Mouse (Mus musculus) heart, postnatal 0 days (tissue): ENCODE measurements around the gene Tomm5. TPM values are rescaled to one million over a fixed set of nuclear protein-coding genes. Genes with fewer than 3 reads are reported as not detected.

Source experiments
- ATAC-seq: fragments of 200-750 bp; cut with Nextera tagmentation; 2 replicates; pipeline ENCODE4 v1.8.0; 2017; ENCODE audit warnings: low read depth, moderate number of reproducible peaks, moderate library complexity; ENCODE audit not compliant: insufficient read depth
- DNase-seq: peaks from one replicate; pipeline ENCODE4 v3.0.0-alpha.2; 2016; ENCODE audit warnings: low spot score
- H3K27ac ChIP-seq: fragments of 300-500 bp; sonication (generic); 2 replicates; pipeline ENCODE4 v1.5.1; 2014; ENCODE audit warnings: low read depth, mild to moderate bottlenecking
- H3K27me3 ChIP-seq: fragments of 300-500 bp; sonication (generic); 2 replicates; pipeline ENCODE4 v1.6.1; 2014; ENCODE audit warnings: low read length, mixed read lengths; ENCODE audit not compliant: control insufficient read depth, insufficient read depth
- H3K36me3 ChIP-seq: fragments of 300-500 bp; sonication (generic); replicated peaks from 2 replicates; pipeline ENCODE4 v1.6.1; 2014; ENCODE audit warnings: low read length, mixed read lengths; ENCODE audit not compliant: control insufficient read depth, insufficient read depth
- H3K4me1 ChIP-seq: fragments of 300-500 bp; sonication (generic); 2 replicates; pipeline ENCODE4 v1.6.1; 2014; ENCODE audit warnings: antibody characterized with exemption; ENCODE audit not compliant: control insufficient read depth, insufficient read depth
- H3K4me2 ChIP-seq: fragments of 300-500 bp; sonication (generic); 2 replicates; pipeline ENCODE4 v1.6.1; 2014; ENCODE audit warnings: low read depth, mild to moderate bottlenecking, low read length, moderate library complexity
- H3K4me3 ChIP-seq: fragments of 300-500 bp; sonication (generic); 2 replicates; pipeline ENCODE4 v1.5.1; 2014; ENCODE audit warnings: low read depth, low read length
- H3K9ac ChIP-seq: fragments of 300-500 bp; sonication (generic); replicated peaks from 2 replicates; pipeline ENCODE4 v1.6.1; 2014; ENCODE audit warnings: low read depth, low read length, mixed read lengths
- H3K9me3 ChIP-seq: fragments of 300-500 bp; sonication (generic); replicated peaks from 2 replicates; pipeline ENCODE4 v1.6.1; 2016; ENCODE audit warnings: low read length; ENCODE audit not compliant: control insufficient read depth
- CTCF ChIP-seq: IDR thresholded peaks from 2 replicates; pipeline ENCODE4 v1.5.1; 2016; ENCODE audit warnings: antibody characterized with exemption, control low read depth, low read depth
- WGBS: fragments of 180-500 bp; shearing (Covaris S2); extraction: QIAGEN DNeasy Blood & Tissue Kit; methylation state at CpG from one replicate; pipeline ENCODE4 v1.1.7; 2014; 5-methylcytosine and 5-hydroxymethylcytosine counted together
- polyA plus RNA-seq: library from polyadenylated mRNA; unstranded; fragments of >200 nt; fragmentation: Nextera tagmentation; extraction: Ambion mirVana; gene quantifications from 2 replicates; pipeline ENCODE4 v1.2.1, GENCODE M21; 2015
- total RNA-seq: library from RNA; depleted of rRNA; stranded (reverse); fragments of >200 nt; gene quantifications from 2 replicates; pipeline ENCODE4 v1.2.3, GENCODE M21; 2014; ENCODE audit warnings: low replicate concordance; rRNA removed

The Tomm5 gene
- total and polyA plus RNA-seq, 2 experiments from 2014 or later: 305 to 353 TPM

DNA sequence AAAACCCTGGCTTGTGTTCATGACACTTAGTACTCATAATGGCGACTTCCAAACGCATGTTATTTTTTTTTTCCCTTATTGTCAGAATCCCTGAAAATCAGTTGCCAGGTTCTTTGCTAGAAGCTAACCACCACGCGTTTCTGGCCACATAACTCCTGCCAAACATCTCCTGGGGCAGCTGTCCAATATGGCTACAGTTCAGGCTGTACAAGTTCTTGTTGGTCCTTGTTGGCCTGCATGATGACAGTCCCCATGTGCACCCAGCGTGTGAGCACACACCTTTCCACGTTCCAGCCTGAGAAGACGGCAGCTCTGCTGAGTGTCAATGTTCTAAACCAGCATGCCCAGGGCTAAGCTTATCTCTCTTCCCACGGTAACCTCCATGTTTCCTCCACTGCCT is 52.5 kb downstream of the Tomm5 start:
- ATAC-seq: peak; percentile 17; the same call in 1 of the 2 replicates
- TF ChIP-seq CTCF: no peak
- 49% methylated on average over 8 of the region's 8 CpGs for WGBS

More for the DNA sequence above, 52.5 kb downstream of the Tomm5 start:
- DNase-seq: no peak
- Histone ChIP-seq H3K4me2 (no peak overlapping the region), H3K4me1 (peaks cover 11% of the 10 kb centered on the region), H3K9me3 (no peaks in the 10 kb centered on the region), H3K36me3 (peaks cover 44% of the 10 kb centered on the region), H3K4me3 (no peak overlapping the region), H3K27me3 (no peaks in the 10 kb centered on the region), H3K9ac (no peak overlapping the region), H3K27ac (peak overlapping the region; percentile 64)

Other genes with a start within 250 kb of the Tomm5 start
- 88.4 and 147 TPM in 2 replicates for gene Grhpr, start 126.7 kb downstream of the Tomm5 start, total RNA-seq
- gene Grhpr, start 126.7 kb downstream of the Tomm5 start, polyA plus RNA-seq: 103 and 108 TPM in 2 replicates
- 20.3 and 32.0 TPM in 2 replicates for gene Zbtb5, start 95.7 kb downstream of the Tomm5 start, total RNA-seq
- 8.5 and 8.9 TPM in 2 replicates for gene Zbtb5, start 95.7 kb downstream of the Tomm5 start, polyA plus RNA-seq
- 37.4 and 46.7 TPM in 2 replicates for gene Polr1e, start 89.5 kb downstream of the Tomm5 start, total RNA-seq
- gene Polr1e, start 89.5 kb downstream of the Tomm5 start, polyA plus RNA-seq: 71.2 and 77.5 TPM in 2 replicates
- gene Fbxo10, start 23.5 kb downstream of the Tomm5 start, total RNA-seq: 23.0 and 30.7 TPM in 2 replicates
- 11.1 and 11.9 TPM in 2 replicates for gene Fbxo10, start 23.5 kb downstream of the Tomm5 start, polyA plus RNA-seq
- gene Frmpd1, start 76.8 kb upstream of the Tomm5 start, total RNA-seq: 1.8 and 4.4 TPM in 2 replicates
- gene Frmpd1, start 76.8 kb upstream of the Tomm5 start, polyA plus RNA-seq: 0.90 and 1.1 TPM in 2 replicates
- 0.65 and 2.1 TPM in 2 replicates for gene Trmt10b, start 189.0 kb upstream of the Tomm5 start, total RNA-seq
- gene Trmt10b, start 189.0 kb upstream of the Tomm5 start, polyA plus RNA-seq: 6.3 and 9.2 TPM in 2 replicates
- gene Dcaf10, start 234.0 kb upstream of the Tomm5 start, total RNA-seq: 24.7 and 25.9 TPM in 2 replicates
- gene Dcaf10, start 234.0 kb upstream of the Tomm5 start, polyA plus RNA-seq: 6.2 and 6.4 TPM in 2 replicates
- 20.6 and 29.2 TPM in 2 replicates for gene Exosc3, start 234.6 kb upstream of the Tomm5 start, total RNA-seq
- gene Exosc3, start 234.6 kb upstream of the Tomm5 start, polyA plus RNA-seq: 24.2 and 25.8 TPM in 2 replicates